Mouse (Mus musculus) G1E (cell line): Measurements from ENCODE around the gene St6galnac3.

Experiments
- CTCF ChIP-seq: IDR thresholded peaks from 2 replicates; pipeline ENCODE4 v1.5.1; 2012; ENCODE audit warnings: low read depth, low read length, inconsistent platforms, mixed read lengths
- GATA1 ChIP-seq: IDR thresholded peaks from 2 replicates; pipeline ENCODE4 v1.6.1; 2012; ENCODE audit warnings: borderline replicate concordance, low read length, inconsistent platforms, mixed read lengths
- POLR2AphosphoS5 ChIP-seq: IDR thresholded peaks from 2 replicates; pipeline ENCODE4 v1.6.1; 2012; ENCODE audit warnings: low read depth, low read length, inconsistent platforms; ENCODE audit not compliant: insufficient replicate concordance
- TAL1 ChIP-seq: conservative IDR thresholded peaks from 2 replicates; pipeline ENCODE4 v1.6.1; 2012; ENCODE audit warnings: low read depth, low read length, inconsistent platforms, mixed read lengths

DNA sequence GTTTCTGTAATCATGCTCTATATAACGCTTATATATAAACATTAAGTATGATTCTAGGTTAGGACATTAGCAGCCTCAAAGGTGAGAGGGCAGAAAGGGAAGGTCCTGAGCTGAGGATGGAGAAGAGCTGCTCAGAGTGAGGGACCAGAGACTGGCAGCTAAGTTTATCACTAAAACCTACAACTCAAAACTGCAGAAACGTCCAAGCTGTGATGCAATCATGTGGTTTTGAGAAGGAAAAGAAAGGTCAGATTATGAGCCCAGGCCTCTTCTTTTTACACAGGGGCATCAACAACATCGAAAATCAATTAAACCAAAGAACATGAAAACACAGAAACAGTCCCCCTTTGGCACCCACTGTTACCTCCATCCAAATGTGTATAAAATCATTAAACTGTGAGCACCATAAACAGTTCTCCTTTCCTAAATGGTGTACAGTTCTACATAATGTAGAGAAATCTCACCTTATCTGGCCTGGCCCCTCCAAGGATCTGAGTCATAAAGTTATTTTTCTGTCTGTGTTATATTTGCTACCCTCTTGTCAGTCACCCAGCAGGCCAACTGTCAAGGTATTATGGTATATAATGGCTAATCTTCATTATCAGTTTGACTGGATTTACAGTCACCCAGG lies 244.9 kb downstream of the St6galnac3 start:
- TF ChIP-seq CTCF (no peak), POLR2AphosphoS5 (no peak), GATA1 (no peak), TAL1 (no peak)
